Mouse (Mus musculus): ENCODE data around the gene Hspb2. TPM values are rescaled to one million over a fixed set of nuclear protein-coding genes. Genes with fewer than 3 reads are reported as not detected.

Gene Hspb2
- polyA plus RNA-seq, 1 experiment from 2014 or later: 0.82 TPM

Other genes with a start within 250 kb of the Hspb2 start
- 46.8 and 47.6 TPM in 2 replicates for gene Pts, start 223.6 kb downstream of the Hspb2 start, polyA plus RNA-seq (2016; fragmentation: Nextera tagmentation; extraction: Ambion mirVana)
- 2.3 and 3.1 TPM in 2 replicates for gene Il18, start 197.5 kb downstream of the Hspb2 start, polyA plus RNA-seq (2016; fragmentation: Nextera tagmentation; extraction: Ambion mirVana)
- gene Bco2, start 197.2 kb downstream of the Hspb2 start, polyA plus RNA-seq (2016; fragmentation: Nextera tagmentation; extraction: Ambion mirVana): 0.18 TPM in 2 replicates
- gene Tex12, start 191.0 kb downstream of the Hspb2 start, polyA plus RNA-seq (2016; fragmentation: Nextera tagmentation; extraction: Ambion mirVana): not detected in 2 replicates
- 344 and 352 TPM in 2 replicates for gene Sdhd, start 148.5 kb downstream of the Hspb2 start, polyA plus RNA-seq (2016; fragmentation: Nextera tagmentation; extraction: Ambion mirVana)
- gene Timm8b, start 148.4 kb downstream of the Hspb2 start, polyA plus RNA-seq (2016; fragmentation: Nextera tagmentation; extraction: Ambion mirVana): 229 and 237 TPM in 2 replicates
- 1.9 and 2.4 TPM in 2 replicates for gene Pih1d2, start 135.0 kb downstream of the Hspb2 start, polyA plus RNA-seq (2016; fragmentation: Nextera tagmentation; extraction: Ambion mirVana)
- 12.5 and 13.1 TPM in 2 replicates for gene Nkapd1, start 134.9 kb downstream of the Hspb2 start, polyA plus RNA-seq (2016; fragmentation: Nextera tagmentation; extraction: Ambion mirVana)
- 47.2 and 47.9 TPM in 2 replicates for gene Dlat, start 92.6 kb downstream of the Hspb2 start, polyA plus RNA-seq (2016; fragmentation: Nextera tagmentation; extraction: Ambion mirVana)
- gene Dixdc1, start 12.8 kb downstream of the Hspb2 start, polyA plus RNA-seq (2016; fragmentation: Nextera tagmentation; extraction: Ambion mirVana): 1.1 and 1.2 TPM in 2 replicates
- 2.0 and 2.5 TPM in 2 replicates for gene 2310030G06Rik, start 5.8 kb downstream of the Hspb2 start, polyA plus RNA-seq (2016; fragmentation: Nextera tagmentation; extraction: Ambion mirVana)
- 6.6 and 7.8 TPM in 2 replicates for gene Cryab, start 1.0 kb downstream of the Hspb2 start, polyA plus RNA-seq (2016; fragmentation: Nextera tagmentation; extraction: Ambion mirVana)
- gene Fdxacb1, start 15.9 kb upstream of the Hspb2 start, polyA plus RNA-seq (2016; fragmentation: Nextera tagmentation; extraction: Ambion mirVana): 11.5 and 13.7 TPM in 2 replicates
- gene Alg9, start 22.7 kb upstream of the Hspb2 start, polyA plus RNA-seq (2016; fragmentation: Nextera tagmentation; extraction: Ambion mirVana): 20.9 and 23.1 TPM in 2 replicates
- gene 1110032A03Rik, start 23.2 kb upstream of the Hspb2 start, polyA plus RNA-seq (2016; fragmentation: Nextera tagmentation; extraction: Ambion mirVana): 14.5 and 15.1 TPM in 2 replicates
- 131 and 137 TPM in 2 replicates for gene Ppp2r1b, start 92.9 kb upstream of the Hspb2 start, polyA plus RNA-seq (2016; fragmentation: Nextera tagmentation; extraction: Ambion mirVana)